Mouse (Mus musculus) right cerebral cortex, postnatal 10 days (tissue): Measurements from ENCODE around the gene Zbtb8os.

Experiments
- DNase-seq, 2 experiments: peaks; one replicate each; pipeline ENCODE4 v3.0.0; 2021; ENCODE audit warnings: low spot score in 2 of 2

The Zbtb8os gene

GRCm38 (mm10) chr4:129335216-129336074 is at the start of gene Zbtb8os, which contains the start of gene Rbbp4:
Zbtb8os (plus strand) TSS chr4:129335695.
Rbbp4 (minus strand) TSS chr4:129335370.
- peak; percentile 98 to 99 for DNase-seq

- DNase-seq = no peak
Observed at GRCm38 (mm10) chr4:129286001-129286682, 49.4 kb upstream of the Zbtb8os start.

DNA sequence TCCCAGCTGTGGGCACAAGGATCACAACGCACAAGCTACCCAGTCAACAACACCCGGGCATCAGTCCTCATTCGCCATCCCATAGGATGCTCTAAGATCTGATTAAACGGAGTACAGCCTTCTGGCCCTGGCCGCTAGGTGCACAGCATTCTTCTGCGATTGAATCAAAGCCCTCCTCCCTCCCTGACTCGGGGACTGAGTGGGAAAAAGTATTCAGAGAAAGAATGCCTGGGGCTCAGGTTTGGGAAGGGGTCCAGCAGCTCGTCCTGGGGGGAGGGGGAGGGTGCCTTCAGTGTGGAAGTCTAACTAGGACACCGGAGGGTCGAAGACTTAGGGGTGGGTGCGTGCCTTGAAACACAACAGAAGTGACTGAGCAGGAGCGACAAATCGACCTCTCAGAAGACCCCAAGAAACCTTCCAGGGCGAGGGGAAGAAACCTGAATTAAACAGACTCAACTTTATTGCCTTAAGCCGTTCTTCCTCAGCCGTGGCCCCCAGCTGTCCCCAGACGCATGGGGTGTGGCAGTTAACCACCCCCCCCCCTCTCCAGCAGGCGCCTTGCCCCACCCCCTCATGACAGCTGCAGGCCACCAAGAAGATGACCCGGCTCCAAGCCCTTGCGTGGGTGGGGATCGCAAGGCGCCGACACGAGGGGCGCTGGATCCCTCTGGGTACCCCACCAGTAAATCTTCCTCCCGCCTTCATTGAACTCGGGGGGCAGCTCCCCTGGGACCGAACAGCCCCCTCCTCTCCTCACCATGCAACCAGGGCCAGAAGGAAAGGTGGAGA is 48.6 kb upstream of the Zbtb8os start:
- DNase-seq = no peak

DNA sequence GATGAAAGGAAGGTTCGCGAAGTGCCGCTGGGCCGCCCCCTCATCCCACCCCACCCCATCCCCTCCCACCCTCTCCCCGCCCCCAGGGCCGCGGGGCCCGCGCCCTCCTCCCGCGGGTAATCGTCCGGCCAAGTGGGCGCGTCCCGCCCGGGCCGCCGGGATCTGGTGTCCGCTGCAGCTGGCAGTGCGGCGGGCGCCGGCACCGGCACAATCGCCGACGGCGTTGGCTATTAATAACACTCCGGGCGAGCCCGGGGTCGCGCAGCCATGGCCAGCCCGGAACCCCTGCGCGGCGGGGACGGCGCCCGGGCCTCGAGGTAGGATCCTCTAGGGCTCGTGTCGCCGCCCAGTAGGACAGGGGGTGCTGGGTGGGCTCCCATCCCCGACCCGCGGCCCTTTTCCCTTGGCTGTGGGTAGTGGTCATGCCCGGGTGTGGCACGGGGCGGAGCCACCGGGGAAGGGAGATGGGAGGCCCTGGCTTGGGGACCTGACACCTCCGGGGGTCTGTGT is 48.0 kb upstream of the Zbtb8os start, which contains the start of gene Sync:
Gene Sync (plus strand): TSS at position 146 of the 510 bp plus-strand sequence.
- DNase-seq = no peak

GRCm38 (mm10) chr4:129288067-129288466 is 47.4 kb upstream of the Zbtb8os start:
- DNase-seq = no peak

DNA sequence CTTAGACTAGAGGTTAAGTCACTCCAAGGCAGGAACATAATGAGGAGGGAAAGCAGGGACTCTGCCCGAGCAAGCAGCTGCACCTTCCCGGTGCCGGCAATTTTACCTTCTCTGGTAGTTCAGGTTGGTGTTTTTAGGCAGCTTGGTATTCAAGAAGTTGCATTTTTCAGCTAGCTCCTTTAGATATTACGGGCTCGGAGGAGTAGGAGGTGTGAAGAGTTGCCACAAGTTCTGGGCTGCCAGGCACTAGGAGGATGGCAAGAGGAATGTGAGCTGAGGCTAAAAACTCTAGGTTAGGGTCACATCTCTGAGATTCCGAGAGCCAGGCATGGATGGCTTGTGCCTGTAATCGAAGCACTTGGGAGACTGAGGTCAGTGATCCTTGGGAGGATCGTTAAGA is 45.8 kb upstream of the Zbtb8os start:
- no peak for DNase-seq

DNA sequence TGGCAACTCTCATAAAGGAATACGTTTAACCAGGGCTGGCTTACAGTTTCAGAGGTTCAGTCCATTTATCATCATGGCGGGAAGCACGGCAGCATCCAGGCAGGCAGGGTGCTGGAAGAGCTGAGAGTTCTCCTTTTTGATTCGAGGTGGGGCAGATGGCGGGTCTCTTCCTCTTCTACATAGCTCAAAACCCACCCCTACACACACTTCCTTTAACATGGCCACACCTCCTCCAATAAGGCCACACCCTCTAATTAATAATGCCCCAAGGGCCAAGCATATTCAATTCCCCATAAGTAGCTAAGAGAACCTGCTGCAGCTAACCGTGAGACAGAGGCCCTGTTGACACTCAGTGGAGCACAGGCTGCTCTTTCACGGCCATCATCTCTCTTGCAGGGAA is 42.7 kb upstream of the Zbtb8os start:
- DNase-seq = no peak

GRCm38 (mm10) chr4:129293702-129294101 is 41.8 kb upstream of the Zbtb8os start:
- no peak for DNase-seq

DNA sequence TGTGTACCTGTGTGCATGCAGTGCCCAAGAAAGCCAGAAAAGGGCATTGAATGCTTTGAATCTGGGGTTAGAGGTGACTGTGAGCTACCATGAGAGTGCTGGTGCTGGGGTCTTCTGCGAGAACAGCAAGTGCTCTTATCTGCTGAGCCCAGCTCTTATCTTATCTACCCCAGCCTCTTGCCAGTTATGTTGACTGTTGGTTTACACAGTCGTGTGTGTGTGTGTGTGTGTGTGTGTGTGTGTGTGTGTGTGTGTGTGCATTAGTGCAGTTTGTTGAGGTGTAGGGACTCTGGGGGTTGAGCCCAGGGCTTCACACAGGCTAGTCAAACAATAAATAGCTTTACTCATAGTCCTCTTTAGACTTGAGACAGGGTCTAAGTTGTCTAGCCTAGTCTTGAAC is 40.3 kb upstream of the Zbtb8os start:
- no peak for DNase-seq

DNA sequence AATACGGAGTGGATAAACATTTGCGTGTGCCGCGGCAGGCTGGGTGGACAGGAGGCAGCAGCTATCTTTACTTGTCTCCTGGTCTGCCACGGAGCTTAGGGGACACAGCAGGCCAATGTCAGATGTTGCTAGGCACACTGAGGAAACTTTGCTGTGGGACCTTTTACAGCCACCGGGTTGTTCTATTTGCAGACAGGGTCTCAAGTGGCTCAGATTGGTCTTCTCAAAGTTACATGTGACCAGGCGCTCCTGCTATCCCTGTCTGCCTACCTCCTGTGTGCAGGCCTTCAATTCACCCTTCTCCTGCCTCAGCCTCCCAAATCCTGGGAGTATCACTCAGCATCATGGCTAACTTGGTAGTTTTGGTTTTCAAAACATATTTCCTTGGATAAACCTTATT is 39.4 kb upstream of the Zbtb8os start:
- DNase-seq = no peak

DNA sequence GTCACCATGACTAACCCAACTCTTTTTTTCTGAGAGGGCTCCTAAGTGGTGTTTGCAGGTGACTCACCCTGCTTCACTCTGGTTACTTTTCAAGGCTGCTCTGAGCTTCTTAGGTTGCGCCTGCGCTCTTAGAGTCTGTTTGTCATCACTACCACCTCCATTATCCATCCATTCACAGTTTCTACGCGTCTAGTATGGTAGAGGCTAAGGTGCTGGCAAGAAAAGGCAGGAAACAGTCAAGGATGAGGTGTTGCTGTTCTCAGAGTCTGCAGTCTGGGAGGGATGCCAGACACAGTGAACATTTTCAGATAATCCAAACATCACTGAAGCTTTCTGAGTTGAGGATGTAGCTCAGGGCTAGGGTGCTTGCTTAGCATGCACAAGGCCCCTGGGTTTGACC is 37.8 kb upstream of the Zbtb8os start:
- DNase-seq = peak in 1 of 2 experiments; percentile 51

- DNase-seq = no peak
Observed at GRCm38 (mm10) chr4:129299121-129299520, 36.4 kb upstream of the Zbtb8os start.

DNA sequence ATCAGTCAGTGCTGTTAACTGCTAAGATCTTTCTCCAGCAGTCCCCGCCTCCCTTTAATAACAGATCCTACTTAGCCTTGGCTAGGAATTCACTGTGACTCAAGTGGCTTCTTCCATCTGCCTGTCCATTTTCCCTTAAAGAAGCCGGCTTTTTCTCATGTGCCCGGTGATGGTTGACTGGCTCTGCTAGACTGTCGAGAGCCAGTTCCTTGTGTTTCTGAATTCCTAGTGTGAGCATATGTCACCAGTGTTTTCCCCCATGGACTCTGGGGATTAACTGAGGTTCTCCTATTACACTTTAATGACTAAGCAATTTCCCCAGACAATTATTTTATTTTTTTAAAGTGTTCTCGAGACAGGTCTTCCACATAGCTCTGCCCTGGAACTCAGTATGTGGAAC is 32.1 kb upstream of the Zbtb8os start:
- DNase-seq = no peak

DNA sequence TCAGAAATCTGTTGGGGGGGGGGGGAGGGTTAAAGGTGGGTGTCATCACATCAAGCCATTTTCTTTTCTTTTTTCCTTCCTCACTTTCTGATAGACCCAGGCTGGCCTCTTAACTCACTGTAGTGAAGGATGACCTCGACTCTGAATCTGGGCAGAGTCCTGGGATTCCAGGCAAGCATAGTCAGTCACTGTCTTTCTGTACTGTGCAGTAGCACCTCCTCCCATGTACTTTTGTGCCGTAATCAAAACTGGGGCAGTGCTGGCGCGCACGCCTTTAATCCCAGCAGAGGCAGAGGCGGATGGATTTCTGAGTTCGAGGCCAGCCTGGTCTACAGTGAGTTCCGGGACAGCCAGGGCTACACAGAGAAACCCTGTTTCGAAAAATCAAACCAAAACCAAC is 31.7 kb upstream of the Zbtb8os start:
- no peak for DNase-seq

DNA sequence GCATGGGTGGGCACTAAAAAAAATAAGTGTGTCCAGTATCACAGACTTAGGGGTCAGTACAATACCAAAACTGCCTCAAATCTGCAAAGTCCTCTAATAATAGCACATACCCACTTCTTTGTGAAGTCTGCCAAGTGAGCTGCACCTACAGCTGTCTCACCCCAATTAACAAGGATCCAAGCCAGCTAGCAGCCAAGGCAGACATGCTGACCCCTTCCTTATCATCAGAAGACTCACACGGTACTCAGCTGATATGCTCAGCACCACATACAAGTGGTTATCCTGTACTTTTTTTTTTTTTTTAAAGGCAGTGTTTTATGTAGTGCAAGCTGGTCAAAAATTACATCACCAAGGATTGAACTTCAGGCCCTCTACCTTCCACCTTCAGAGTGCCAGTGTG is 31.2 kb upstream of the Zbtb8os start:
- no peak for DNase-seq

- no peak for DNase-seq
Observed at GRCm38 (mm10) chr4:129307936-129308335, 27.6 kb upstream of the Zbtb8os start.

- no peak for DNase-seq
Observed at GRCm38 (mm10) chr4:129313886-129314285, 21.6 kb upstream of the Zbtb8os start.

DNA sequence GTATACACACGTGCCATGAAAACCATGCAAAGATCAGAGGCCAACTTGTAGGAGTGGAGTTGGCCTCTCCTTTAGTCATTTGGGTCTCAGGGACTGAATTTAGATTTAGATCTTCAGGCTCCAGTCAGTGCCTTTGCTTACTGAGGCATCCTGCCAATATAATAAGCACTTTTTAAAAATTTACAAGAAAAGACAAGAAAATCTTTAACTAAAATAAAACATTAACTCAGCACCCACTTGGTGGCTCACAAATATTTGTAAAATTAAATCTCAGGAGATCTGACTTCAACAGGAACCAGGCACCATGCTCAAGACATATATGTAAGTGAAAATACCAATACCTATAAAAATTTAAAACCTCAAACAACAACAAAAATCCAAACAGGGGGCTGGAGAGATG is 14.6 kb upstream of the Zbtb8os start:
- DNase-seq = no peak

DNA sequence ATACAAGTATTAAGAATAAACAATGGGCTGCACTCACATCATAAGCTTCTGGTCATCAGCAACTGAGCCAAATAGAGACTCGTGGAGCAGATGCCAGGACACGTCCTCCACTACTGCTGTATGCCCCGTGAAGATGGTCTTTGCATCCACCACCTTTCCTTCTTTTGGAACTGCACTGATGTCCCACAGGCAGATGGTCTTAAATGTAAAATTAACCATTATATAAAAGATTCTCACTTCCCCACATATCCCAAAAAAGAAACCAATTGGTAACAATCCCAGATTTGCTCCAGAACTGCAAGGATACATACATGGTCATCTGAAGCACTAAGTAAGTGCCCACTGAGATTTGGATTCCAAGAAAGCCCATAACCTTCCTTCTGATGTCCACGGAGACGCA is 13.5 kb upstream of the Zbtb8os start:
- no peak for DNase-seq

GRCm38 (mm10) chr4:129323491-129323890 is 12.0 kb upstream of the Zbtb8os start:
- DNase-seq = no peak

- no peak for DNase-seq
Observed at GRCm38 (mm10) chr4:129324756-129325155, 10.7 kb upstream of the Zbtb8os start.

DNA sequence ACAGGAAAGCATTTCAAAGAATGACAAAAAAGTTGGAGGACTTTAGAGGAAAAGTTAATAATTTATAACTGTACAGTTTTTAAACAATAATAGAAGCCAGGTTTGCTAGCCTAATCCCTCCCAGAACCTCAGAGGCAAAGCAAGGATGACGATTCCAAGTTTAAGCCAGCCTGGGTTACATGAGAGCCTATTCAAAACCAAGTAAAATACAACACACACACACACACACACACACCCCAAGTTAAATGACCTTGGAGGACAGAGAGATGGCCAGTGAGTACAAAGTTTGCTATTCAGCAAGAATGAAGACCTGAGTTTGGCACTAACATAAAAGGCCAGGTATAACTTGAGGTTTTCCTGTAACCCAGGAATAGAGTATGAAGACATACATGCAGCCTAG is 9.3 kb upstream of the Zbtb8os start:
- no peak for DNase-seq
